Mouse (Mus musculus): Measurements from ENCODE around the gene Mtfr2.
A peak's percentile ranks its signal among the peaks of the same experiment; 100 is the strongest.

Gene Mtfr2

DNA sequence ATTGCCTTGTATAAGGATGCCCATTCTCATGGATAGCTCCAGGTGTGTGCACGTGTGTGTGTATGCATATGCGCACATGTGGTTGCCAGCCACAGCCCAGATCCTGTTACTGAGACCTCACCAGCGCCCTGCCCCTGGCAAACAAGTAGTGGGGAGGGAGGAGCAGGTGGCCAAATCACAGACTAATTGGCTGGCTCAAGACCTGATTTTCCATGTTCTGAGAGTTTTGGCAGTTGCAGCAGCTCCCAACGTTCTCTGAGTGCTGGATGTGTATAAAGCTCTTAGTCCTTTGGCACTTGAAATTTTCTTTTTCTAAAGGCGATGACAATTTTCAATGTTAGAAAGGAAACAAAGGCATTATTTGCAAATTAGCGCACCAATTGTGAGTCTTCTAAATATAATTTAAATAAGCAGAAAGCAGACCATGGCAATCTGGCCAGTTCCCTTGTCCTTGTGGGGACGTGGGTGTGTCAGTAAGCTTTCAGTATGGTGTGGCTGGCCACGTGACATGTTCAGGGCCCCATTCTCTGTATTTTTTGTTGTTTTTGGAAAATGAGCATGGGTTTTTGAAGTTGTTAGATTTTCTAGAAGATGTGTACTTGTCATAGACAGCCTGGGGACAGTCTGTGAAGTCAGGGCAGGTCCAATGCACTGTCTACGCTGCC, 31.6 kb downstream of the Mtfr2 start:
- no peak for DNase-seq

DNA sequence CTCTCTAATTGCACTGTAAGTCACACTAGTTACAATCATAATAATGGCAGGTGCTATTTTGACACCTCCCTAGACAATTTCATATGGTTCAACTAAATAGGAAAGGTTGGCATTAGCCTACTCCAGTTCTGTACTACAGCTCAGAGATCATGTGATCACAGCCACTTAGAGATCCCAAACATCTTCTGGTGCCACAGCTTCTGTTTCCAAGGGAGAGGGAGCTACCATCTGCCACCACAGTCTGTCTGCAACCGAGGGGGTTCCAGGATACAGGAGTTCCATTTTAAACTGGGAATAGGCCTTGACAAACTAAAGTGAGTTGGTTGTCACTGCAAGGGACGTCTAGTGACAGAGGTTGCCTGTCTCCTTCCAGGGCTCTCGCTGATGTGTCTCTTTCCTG, 33.2 kb downstream of the Mtfr2 start:
- peak; percentile 11 to 19 for DNase-seq

DNA sequence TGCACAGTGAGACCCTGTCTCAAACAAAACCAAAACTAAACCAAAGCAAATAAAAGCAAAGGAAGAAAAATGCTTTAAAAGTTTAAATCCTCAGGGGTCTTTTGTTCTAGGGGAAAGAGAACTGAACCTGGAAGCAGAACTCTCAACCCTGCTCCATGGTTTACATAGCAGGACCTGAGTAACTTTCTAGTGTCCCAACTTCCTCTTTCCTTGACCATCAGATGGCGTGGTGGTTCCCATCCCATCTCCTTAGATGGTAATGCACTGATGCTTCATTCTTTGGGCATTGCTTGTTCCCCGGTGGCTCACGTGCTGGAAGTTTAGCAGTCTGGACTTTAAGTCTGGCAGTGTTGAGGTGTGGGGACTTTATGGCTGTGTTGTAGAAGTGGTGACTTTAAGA, 33.8 kb downstream of the Mtfr2 start:
- DNase-seq: no peak

DNA sequence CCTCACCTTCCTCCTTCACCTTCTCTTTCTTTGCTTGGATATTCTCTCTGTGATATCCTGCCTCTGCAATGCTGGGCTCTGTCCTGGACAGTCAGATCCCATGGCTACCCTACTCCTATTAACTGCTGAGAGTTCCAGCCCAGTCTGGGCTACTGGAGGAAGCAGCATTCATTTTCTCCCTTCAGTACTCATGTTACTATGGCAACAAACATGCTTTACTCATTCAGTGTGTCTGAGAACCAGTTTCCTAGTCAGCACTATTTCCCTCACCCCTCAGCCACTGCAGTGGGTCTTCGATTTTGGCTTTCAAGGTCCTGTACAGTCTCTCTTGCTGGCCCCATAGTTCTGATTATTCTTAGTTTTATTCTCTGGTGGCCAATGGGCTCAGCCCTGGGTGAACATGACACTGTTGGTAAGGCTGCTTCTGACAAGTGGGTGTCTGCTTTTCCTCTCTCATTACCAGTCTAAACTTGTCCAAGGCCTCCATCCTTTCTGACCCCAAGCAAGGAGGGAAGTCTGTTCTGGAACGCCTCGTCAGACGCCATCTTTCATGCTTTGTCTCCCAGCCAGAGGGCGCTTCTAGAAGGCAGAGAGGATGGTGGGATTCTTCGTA, 35.3 kb downstream of the Mtfr2 start:
- no peak for DNase-seq

DNA sequence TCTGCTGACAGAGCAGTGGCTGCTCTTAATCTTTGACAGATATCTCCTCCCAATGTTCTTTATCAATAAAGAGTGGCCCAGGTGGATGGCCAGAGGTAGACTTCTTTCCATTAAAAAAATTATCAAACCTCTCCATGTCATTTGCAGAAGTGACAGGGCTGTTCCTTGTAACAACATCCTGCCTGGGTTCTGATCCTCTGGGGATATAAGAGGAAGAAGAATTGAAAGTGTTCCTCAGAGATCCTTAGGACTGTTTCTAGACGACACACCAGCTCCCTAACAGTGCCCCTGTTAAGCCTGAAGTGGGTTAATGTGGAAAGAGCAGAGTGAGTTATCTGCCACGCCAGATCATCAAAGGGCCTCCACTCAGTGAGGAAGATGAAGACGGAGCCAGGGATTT, 43.0 kb downstream of the Mtfr2 start:
- DNase-seq: no peak

DNA sequence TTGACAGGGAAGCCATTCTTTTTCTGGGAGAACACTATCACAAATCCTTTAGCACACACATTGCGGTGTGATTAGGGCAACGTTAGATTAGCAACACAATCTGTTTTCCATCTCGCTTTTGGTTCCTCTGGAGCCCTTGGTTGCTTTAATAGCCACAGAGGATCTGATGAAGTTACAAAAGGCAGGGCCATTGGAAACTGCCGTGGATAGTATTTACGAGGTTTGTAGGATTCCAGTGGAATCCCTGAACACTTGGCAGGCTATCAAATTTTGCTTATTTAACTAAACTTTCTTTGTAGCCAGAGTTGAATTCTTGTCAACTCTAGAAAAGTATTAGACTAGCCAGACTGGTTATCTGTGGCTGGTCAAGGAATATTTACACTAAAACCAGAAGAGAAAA, 47.2 kb downstream of the Mtfr2 start:
- DNase-seq: no peak

DNA sequence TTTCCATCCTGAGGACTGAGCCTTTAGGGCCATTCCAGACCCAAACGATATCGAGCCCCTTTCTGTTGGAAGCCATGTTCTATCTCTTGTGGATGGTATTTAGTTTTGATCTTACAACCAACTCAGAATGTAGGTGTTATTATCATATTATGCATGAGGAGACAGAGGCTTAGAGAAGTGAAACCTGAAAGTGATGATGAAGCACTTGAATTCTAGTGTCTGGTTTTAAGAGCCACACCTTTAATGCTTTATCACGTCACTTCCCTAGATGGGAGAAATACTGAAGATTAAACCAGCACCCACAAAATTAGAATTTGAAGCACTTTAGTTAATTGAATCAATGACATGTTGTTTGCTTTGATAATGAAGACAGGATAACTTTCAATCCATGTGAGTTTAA, 48.2 kb downstream of the Mtfr2 start:
- no peak for DNase-seq

DNA sequence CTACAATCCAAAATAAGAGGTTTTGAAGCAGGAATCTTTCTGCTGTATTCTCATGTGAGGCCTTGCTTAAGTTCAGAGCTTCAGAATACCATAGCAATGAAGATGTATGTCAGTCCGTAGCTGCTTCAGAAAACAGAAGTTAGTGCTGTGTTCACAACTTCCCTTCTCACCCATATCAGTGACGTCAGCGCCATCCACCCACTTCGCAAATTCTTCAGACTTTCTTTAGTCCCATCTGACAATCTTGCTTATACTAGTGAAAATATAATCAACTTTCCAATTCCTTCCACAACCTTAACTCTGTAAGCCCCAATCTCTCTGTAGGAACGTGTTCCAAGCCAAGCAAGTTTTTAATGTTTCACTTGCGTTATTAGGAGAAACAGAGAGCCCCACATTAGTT, 50.7 kb downstream of the Mtfr2 start:
- no peak for DNase-seq

DNA sequence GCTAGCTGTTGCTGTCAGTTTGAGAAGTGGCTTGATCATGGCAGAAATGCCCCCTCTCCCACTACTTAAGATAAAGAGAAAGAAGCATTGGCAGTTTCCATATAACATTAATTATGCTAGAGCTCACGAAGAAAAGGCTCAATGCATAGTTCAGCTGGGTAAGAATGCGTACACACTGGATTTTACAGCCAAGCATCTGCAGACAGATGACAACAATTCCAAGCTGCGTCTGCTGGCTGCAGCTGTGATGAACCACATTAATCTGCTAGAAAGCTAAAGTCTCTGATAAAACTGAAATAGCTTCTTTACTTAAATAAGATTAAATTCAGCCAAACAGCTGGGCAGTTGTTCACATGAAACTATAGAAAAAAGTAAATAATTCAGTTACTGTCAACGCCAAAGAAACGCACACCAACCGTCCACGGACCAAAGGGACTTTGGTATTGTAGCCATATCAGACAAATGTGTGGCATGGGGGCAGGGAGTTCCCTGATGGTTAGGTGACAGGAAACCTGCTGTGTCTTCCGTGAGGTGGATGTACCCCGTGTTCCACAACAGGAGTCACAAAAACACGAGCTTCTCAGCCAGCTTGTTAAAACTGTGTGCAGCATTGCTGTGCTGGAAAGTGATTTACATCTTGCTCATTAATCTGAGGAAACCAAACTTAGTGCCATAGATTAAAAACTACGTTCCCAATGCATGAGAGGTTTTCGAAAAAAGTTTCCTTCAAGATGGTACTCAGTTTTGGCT, 51.2 kb downstream of the Mtfr2 start:
- no peak for DNase-seq

DNA sequence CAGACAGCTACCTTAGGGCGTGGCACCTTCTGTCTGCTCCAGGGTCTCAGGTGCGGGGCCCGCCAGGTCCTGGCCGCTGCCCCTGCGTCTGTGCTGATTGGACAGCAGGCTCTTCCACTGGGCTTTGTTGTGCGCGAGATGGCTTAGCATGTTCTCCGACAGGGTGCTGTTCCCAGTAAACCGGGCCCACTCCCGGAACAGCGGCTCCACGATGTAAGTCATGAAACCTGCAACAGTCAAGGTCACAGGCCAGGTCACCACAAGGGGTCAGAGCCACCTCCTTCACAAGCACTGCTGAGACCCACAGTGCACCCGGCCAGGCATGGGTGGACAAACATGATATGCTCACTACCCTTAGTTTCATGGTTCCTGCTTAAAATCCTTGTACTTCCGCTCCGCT, 52.8 kb downstream of the Mtfr2 start:
- peak in 1 of 2 experiments; percentile 2 for DNase-seq

DNA sequence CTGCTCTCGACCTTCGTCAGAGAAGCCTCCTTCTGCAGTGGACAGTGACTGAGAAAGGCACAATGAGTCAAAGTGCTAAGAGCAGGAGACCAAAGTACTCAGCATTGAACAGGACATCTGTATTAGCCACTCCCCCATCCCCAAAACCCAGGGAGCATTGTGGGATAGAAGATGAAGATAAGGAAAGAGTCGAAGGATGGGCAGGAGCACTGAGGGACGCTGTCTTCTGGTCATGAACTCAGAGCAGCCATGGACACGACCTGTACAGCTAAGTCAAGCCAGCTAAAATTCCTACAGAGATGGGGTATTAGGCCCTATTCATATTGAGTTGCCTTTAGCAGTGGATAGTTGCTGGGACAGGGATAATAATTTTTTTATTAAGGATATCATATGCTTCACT, 55.4 kb downstream of the Mtfr2 start:
- no peak for DNase-seq

DNA sequence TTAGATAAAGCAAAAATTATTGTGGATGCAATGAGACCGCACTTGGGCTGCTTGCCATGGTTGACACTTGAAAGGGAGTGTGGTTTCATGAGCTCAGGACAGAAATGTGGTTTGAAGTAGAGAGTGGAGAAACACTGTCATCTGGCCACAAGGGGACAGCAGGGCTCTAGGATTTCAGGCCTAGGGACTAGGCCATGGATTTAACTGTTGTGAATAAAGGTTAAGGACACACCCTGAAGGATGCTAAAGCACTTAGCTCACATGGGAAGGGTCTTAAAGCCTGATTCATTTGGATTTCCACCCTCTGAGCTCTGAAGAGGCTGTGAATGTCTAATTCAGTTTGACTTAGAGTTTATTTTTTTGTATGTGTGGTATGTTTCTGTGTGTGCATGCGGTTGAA, 57.9 kb downstream of the Mtfr2 start:
- DNase-seq: peak in 1 of 2 experiments; percentile 27

DNA sequence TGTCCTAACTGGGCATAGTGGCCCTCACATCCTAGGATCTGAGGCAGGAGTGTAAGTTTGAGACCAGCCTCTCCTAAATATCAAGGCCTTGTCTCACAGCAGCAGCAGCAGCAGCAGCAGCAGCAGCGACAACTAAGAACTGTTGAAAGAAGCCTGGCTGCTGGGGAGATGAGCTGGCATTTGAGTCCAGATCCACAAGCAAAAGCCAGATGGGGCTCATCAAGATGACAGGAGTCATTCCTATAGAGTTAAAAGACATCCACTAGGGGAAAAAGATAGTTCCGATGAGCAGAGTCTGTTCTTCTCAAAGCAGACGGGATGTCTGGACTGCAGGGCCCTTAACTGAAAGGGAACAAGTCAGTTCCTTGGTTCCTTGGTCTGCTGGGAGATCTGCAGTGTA, 60.8 kb downstream of the Mtfr2 start:
- no peak for DNase-seq

DNA sequence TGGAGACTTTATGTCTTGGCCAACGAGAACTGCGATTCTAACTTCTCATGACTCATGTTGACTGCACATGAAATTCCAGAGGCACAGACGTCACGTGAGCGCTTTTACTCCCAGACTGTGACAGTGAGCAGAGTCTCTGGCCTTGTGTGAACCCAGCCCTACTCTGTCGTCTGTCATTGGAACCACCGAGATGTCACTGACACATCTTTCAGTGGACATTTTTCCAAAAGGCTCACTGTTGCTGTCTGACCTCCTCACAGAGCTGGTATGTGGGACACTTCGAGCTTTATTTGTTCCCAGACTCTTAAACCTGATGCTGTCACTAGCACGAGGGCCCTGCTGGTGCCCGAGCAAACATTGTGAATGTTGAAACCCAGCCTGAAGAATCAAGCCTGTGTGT, 61.6 kb downstream of the Mtfr2 start:
- DNase-seq: no peak
